Mouse (Mus musculus) heart, embryonic 13.5 days (tissue): Measurements from ENCODE around the gene Lmo7. TPM values are rescaled to one million over a fixed set of nuclear protein-coding genes. Genes with fewer than 3 reads are reported as not detected.

Experiments used
- ATAC-seq: fragments of 200-750 bp; cut with Nextera tagmentation; 2 replicates; pipeline ENCODE4 v1.8.0; 2017; ENCODE audit warnings: moderate TSS enrichment; ENCODE audit not compliant: insufficient number of reproducible peaks, low FRiP score, low TSS enrichment; ENCODE audit errors: extremely low read depth
- H3K27ac ChIP-seq: fragments of 300-500 bp; sonication (generic); replicated peaks from 2 replicates; pipeline ENCODE4 v1.5.1; 2015; ENCODE audit warnings: moderate library complexity, mild to moderate bottlenecking, inconsistent platforms
- H3K27me3 ChIP-seq: fragments of 300-500 bp; sonication (generic); replicated peaks from 2 replicates; pipeline ENCODE4 v1.6.1; 2015; ENCODE audit warnings: mild to moderate bottlenecking, inconsistent platforms
- H3K36me3 ChIP-seq: fragments of 300-500 bp; sonication (generic); 2 replicates; pipeline ENCODE4 v1.6.1; 2015; ENCODE audit warnings: mild to moderate bottlenecking, inconsistent platforms
- H3K4me1 ChIP-seq: fragments of 300-500 bp; sonication (generic); 2 replicates; pipeline ENCODE4 v1.6.1; 2015; ENCODE audit warnings: inconsistent platforms
- H3K4me2 ChIP-seq: fragments of 300-500 bp; sonication (generic); 2 replicates; pipeline ENCODE4 v1.6.1; 2015; ENCODE audit warnings: inconsistent platforms, mild to moderate bottlenecking, moderate library complexity
- H3K4me3 ChIP-seq: fragments of 300-500 bp; sonication (generic); 2 replicates; pipeline ENCODE4 v1.5.1; 2015; ENCODE audit warnings: moderate library complexity, mild to moderate bottlenecking, inconsistent platforms
- H3K9ac ChIP-seq: fragments of 300-500 bp; sonication (generic); 2 replicates; pipeline ENCODE4 v1.6.1; 2015; ENCODE audit warnings: inconsistent platforms, mild to moderate bottlenecking, moderate library complexity
- H3K9me3 ChIP-seq: fragments of 300-500 bp; sonication (generic); 2 replicates; pipeline ENCODE4 v1.6.1; 2016; ENCODE audit warnings: inconsistent platforms
- WGBS: fragments of 180-500 bp; shearing (Covaris S2); methylation state at CpG from one replicate; pipeline ENCODE4 v1.1.7; 2015; ENCODE audit warnings: mixed read lengths; 5-methylcytosine and 5-hydroxymethylcytosine counted together
- polyA plus RNA-seq: library from polyadenylated mRNA; unstranded; fragments of >200 nt; fragmentation: Nextera tagmentation; extraction: Ambion mirVana; gene quantifications from 2 replicates; pipeline ENCODE4 v1.2.1, GENCODE M21; 2015

Gene Lmo7
- polyA plus RNA-seq, 1 experiment from 2014 or later: 138 TPM

- Histone ChIP-seq H3K4me1 (no peaks in the 10 kb centered on the region), H3K4me3 (no peak overlapping the region), H3K9ac (no peak overlapping the region), H3K36me3 (no peaks in the 10 kb centered on the region), H3K4me2 (no peak overlapping the region), H3K27me3 (no peaks in the 10 kb centered on the region), H3K27ac (no peak overlapping the region), H3K9me3 (no peaks in the 10 kb centered on the region)
- WGBS: 78% methylated on average over 7 of the region's 7 CpGs
- no peak for ATAC-seq
Measured at GRCm38 (mm10) chr14:101748436-101748835, 18.7 kb downstream of the Lmo7 start.

GRCm38 (mm10) chr14:101750910-101751309 is 21.2 kb downstream of the Lmo7 start:
- no peaks in the 10 kb centered on the region for H3K27me3 ChIP-seq
- H3K4me2 ChIP-seq: no peak overlapping the region
- H3K27ac ChIP-seq: no peak overlapping the region
- no peaks in the 10 kb centered on the region for H3K4me1 ChIP-seq
- H3K4me3 ChIP-seq: no peak overlapping the region
- H3K9me3 ChIP-seq: no peaks in the 10 kb centered on the region
- H3K36me3 ChIP-seq: no peaks in the 10 kb centered on the region
- ATAC-seq: no peak
- 76% methylated on average over 4 of the region's 4 CpGs for WGBS
- no peak overlapping the region for H3K9ac ChIP-seq

GRCm38 (mm10) chr14:101755425-101755824 is 25.7 kb downstream of the Lmo7 start:
- Histone ChIP-seq H3K4me1 (no peaks in the 10 kb centered on the region), H3K27ac (no peak overlapping the region), H3K4me2 (no peak overlapping the region), H3K4me3 (no peak overlapping the region), H3K9ac (no peak overlapping the region), H3K9me3 (no peaks in the 10 kb centered on the region), H3K27me3 (no peaks in the 10 kb centered on the region), H3K36me3 (no peaks in the 10 kb centered on the region)
- WGBS: 33% methylated on average over 4 of the region's 4 CpGs
- no peak for ATAC-seq

GRCm38 (mm10) chr14:101762267-101762666 is 32.5 kb downstream of the Lmo7 start:
- Histone ChIP-seq H3K27me3 (no peaks in the 10 kb centered on the region), H3K4me2 (no peak overlapping the region), H3K9ac (no peak overlapping the region), H3K27ac (no peak overlapping the region), H3K4me1 (no peaks in the 10 kb centered on the region), H3K36me3 (no peaks in the 10 kb centered on the region), H3K4me3 (no peak overlapping the region), H3K9me3 (no peaks in the 10 kb centered on the region)
- no peak for ATAC-seq
- 39% methylated on average over 1 of the region's 1 CpGs for WGBS

DNA sequence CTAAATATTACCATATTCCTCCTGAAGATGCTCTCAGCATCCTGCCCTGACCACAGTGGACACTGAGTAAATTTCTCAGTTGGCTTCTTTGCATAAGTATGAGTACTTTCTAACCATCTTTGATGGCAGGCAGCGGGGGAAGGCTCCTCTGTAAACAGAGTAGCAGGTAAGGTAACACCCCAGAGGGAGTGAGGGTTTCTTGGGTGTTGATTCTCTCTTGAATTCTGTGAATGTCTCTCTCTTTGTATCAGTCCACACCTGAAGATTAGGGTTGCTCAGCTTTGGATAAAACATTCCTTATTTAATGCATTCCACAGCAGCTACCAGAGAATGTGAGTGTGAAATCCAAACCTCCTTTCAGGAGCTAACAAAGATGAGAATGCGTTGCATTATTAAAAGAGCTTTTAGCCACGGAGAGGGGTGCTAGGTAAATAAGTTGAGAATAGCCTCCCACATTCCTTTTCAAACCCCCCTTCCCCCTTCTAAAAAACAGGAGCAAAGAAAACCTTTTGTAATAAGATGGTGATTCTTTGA is 34.1 kb downstream of the Lmo7 start:
- ATAC-seq: no peak
- no peak overlapping the region for H3K4me2 ChIP-seq
- no peaks in the 10 kb centered on the region for H3K27me3 ChIP-seq
- H3K4me3 ChIP-seq: no peak overlapping the region
- H3K9ac ChIP-seq: no peak overlapping the region
- H3K36me3 ChIP-seq: no peaks in the 10 kb centered on the region
- 30% methylated on average over 3 of the region's 3 CpGs for WGBS
- no peaks in the 10 kb centered on the region for H3K4me1 ChIP-seq
- no peak overlapping the region for H3K27ac ChIP-seq
- H3K9me3 ChIP-seq: no peaks in the 10 kb centered on the region

- Histone ChIP-seq H3K27me3 (no peaks in the 10 kb centered on the region), H3K4me3 (no peak overlapping the region), H3K9ac (no peak overlapping the region), H3K9me3 (no peaks in the 10 kb centered on the region), H3K4me1 (no peaks in the 10 kb centered on the region), H3K4me2 (no peak overlapping the region), H3K36me3 (no peaks in the 10 kb centered on the region), H3K27ac (no peak overlapping the region)
- ATAC-seq: no peak
- WGBS: 85% methylated on average over 5 of the region's 5 CpGs
Measured at GRCm38 (mm10) chr14:101771336-101771735, 41.6 kb downstream of the Lmo7 start.

GRCm38 (mm10) chr14:101771756-101772155 is 42.0 kb downstream of the Lmo7 start:
- Histone ChIP-seq H3K27ac (no peak overlapping the region), H3K4me1 (peaks cover under 1% of the 10 kb centered on the region; the same call in 1 of the 2 replicates), H3K4me2 (no peak overlapping the region), H3K4me3 (no peak overlapping the region), H3K9ac (no peak overlapping the region), H3K36me3 (no peaks in the 10 kb centered on the region), H3K27me3 (no peaks in the 10 kb centered on the region), H3K9me3 (no peaks in the 10 kb centered on the region)
- whole genome bisulfite sequencing: 85% methylated on average over 6 of the region's 6 CpGs
- ATAC-seq: no peak

DNA sequence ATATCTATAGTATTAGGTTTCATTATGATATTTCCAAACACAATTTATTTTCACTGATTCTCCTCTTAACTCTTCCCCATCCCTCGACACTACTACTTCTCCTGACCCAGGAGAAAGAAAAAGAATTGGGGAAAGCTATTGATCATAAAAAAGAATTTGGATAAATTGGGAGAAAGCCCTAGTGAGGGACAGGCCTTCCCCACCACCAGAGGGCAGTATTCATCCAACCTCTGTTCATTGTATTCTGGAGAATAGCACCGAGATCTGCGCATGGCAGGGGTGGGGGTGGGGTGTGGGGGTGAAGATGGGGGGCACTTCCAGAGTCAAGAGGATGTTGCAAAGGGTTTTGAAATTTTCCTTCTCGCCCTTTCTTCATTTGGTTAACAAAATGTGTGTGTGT is 44.9 kb downstream of the Lmo7 start:
- no peak overlapping the region for H3K4me3 ChIP-seq
- no peak for ATAC-seq
- H3K9ac ChIP-seq: no peak overlapping the region
- WGBS: 47% methylated on average over 4 of the region's 4 CpGs
- peaks cover 3% of the 10 kb centered on the region; the same call in 1 of the 2 replicates for H3K4me1 ChIP-seq
- no peak overlapping the region for H3K27ac ChIP-seq
- no peak overlapping the region for H3K4me2 ChIP-seq
- no peaks in the 10 kb centered on the region for H3K36me3 ChIP-seq
- H3K9me3 ChIP-seq: no peaks in the 10 kb centered on the region
- no peaks in the 10 kb centered on the region for H3K27me3 ChIP-seq

DNA sequence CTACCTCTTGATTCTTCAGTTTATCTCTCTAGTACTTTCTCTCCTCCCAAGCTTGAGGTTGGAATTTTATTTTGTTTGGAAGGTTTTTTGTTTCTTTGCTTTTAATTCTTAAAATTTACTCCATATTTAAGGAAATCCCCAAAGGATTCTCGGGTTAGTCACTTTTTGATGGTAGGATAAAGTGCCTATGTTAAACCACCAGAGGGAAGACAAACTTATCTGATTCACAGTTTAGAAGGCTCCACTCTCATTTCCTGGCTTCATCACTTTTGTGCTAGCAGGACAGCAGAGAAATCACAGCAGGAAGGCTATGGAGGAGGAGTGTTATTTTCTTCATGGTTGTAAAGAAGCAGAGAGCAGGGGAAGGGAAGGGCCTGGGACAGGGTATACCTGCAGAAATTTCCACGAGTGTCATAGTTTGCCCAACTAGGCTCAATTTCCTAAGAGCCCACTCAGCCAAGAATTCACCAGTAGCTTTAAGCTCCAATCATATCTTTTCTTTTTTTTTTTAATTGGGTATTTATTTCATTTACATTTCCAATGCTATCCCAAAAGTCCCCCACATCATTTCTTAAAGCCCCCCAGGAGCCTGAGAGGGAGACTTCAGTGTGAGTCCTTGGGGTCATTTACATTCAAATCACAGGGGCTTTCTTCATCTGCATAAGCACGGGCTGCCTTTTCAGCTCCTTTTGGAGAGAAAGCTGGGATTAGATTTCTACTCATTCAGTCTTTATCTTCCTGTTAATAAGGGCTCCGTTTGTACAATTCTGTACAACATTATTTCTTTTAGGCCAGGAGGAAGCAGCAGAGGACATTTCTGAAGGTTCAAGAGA is 46.8 kb downstream of the Lmo7 start:
- no peaks in the 10 kb centered on the region for H3K9me3 ChIP-seq
- H3K4me3 ChIP-seq: no peak overlapping the region
- H3K27ac ChIP-seq: no peak overlapping the region
- WGBS: 22% methylated on average over 4 of the region's 4 CpGs
- H3K9ac ChIP-seq: no peak overlapping the region
- H3K27me3 ChIP-seq: no peaks in the 10 kb centered on the region
- H3K36me3 ChIP-seq: no peaks in the 10 kb centered on the region
- no peak overlapping the region for H3K4me2 ChIP-seq
- no peak for ATAC-seq
- peaks cover 3% of the 10 kb centered on the region; the same call in 1 of the 2 replicates for H3K4me1 ChIP-seq

GRCm38 (mm10) chr14:101777129-101777493 is 47.4 kb downstream of the Lmo7 start:
- H3K9ac ChIP-seq: no peak overlapping the region
- no peak for ATAC-seq
- no peak overlapping the region for H3K4me2 ChIP-seq
- H3K27ac ChIP-seq: no peak overlapping the region
- no peaks in the 10 kb centered on the region for H3K27me3 ChIP-seq
- WGBS: 54% methylated on average over 3 of the region's 3 CpGs
- no peak overlapping the region for H3K4me3 ChIP-seq
- H3K36me3 ChIP-seq: no peaks in the 10 kb centered on the region
- H3K4me1 ChIP-seq: peaks cover 3% of the 10 kb centered on the region
- no peaks in the 10 kb centered on the region for H3K9me3 ChIP-seq

DNA sequence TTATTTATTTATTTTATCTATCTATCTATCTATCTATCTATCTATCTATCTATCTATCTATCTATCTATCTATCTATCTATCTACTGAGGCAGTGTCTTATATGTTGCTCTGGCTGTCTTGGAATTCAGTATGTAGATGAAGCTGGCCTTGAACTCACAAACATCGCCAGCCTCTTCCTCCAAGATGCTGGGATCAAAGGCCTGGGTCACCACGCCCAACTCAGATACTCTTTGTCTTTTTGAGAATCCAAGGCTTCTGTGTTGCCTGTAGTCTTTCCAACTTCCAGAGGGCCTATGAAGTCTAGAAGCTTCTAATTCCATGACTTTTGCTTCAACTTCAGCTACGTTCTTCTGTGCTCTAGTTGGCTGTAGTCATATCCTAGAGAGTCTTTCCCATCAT is 48.7 kb downstream of the Lmo7 start:
- 90% methylated on average over 3 of the region's 3 CpGs for WGBS
- Histone ChIP-seq H3K27me3 (no peaks in the 10 kb centered on the region), H3K9ac (no peak overlapping the region), H3K36me3 (no peaks in the 10 kb centered on the region), H3K9me3 (no peaks in the 10 kb centered on the region), H3K4me2 (no peak overlapping the region), H3K4me1 (peaks cover 3% of the 10 kb centered on the region), H3K27ac (no peak overlapping the region), H3K4me3 (no peak overlapping the region)
- no peak for ATAC-seq

DNA sequence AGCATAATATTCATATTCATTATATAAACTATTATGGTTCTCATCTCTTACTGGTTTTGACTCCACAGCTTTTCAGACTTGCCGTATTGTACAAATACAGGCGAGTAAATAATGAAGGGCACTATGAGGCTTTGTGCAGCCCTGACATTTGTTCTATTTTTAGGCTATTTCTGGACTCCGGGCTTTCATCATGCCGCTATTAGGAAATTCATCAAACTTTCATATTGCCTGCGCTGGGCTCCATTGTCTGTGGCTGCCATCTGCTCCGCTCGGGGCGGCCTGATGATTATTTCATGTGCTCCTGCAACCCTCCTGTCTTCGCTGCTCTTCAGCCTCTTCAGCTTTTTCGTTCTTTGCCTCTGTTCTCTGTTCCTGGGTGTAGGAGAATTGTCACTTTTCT is 50.3 kb downstream of the Lmo7 start:
- WGBS: 77% methylated on average over 10 of the region's 10 CpGs
- no peak overlapping the region for H3K4me2 ChIP-seq
- ATAC-seq: no peak
- H3K27me3 ChIP-seq: no peaks in the 10 kb centered on the region
- H3K4me3 ChIP-seq: no peak overlapping the region
- peaks cover 3% of the 10 kb centered on the region for H3K4me1 ChIP-seq
- no peaks in the 10 kb centered on the region for H3K9me3 ChIP-seq
- H3K9ac ChIP-seq: no peak overlapping the region
- no peaks in the 10 kb centered on the region for H3K36me3 ChIP-seq
- H3K27ac ChIP-seq: no peak overlapping the region
